Mouse (Mus musculus) E14TG2a.4 (cell line): Measurements from ENCODE around the gene Cdk16.
"Not testable (repeated sequence)": the region's sequence is repeated elsewhere in the genome, so short reads cannot be mapped to it uniquely, and the experiment has no call there.

Experiments
- CTCF ChIP-seq: conservative IDR thresholded peaks from 2 replicates; pipeline ENCODE4 v1.5.1; 2014; ENCODE audit warnings: low read length
- NANOG ChIP-seq: IDR thresholded peaks from 2 replicates; pipeline ENCODE4 v1.6.1; 2014; ENCODE audit warnings: borderline replicate concordance, low read length, mixed read lengths
- POU5F1 ChIP-seq: IDR thresholded peaks from 2 replicates; pipeline ENCODE4 v1.6.1; 2014; ENCODE audit warnings: low read length, borderline replicate concordance

DNA sequence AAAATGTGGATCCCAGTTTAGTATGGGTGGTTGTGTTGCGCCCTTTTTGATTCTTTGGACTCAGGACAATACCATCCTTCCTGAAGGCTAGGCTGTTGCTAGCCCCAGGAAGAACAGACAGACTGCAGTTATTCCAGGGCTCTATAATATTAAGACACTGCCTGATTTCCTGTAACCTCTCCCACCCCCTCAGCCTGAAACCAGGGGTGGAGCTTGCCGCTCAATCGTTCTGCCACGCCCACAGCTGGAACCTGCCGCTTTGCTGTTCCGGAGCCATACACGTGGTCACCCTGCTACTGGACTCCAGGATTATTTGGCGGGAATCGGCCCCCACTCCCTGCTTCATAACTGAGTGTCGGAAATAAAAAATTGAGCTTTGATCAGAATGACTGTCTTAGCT is 42.3 kb downstream of the Cdk16 start:
- TF ChIP-seq CTCF, NANOG, POU5F1: not testable (repeated sequence)
